Mouse (Mus musculus): ENCODE measurements around the gene Tmem183a. TPM values are rescaled to one million over a fixed set of nuclear protein-coding genes. Genes with fewer than 3 reads are reported as not detected.

Tmem183a gene
- 36.6 and 39.4 TPM in 2 replicates for polyA plus RNA-seq (2012; ENCODE audit: insufficient read depth, insufficient read length, missing spikeins)

GRCm38 (mm10) chr1:134361857-134362212 is at the start of gene Tmem183a:
TSS of gene Tmem183a (minus strand) at chr1:134361979.
- TF ChIP-seq CTCF (IDR thresholded peaks at IDR 0.05; ENCODE audit: low read depth, low read length) (no peak), POLR2A (IDR thresholded peaks at IDR 0.05; ENCODE audit: borderline replicate concordance, low read depth, low read length) (no peak)
- H3K27ac ChIP-seq (ENCODE audit: insufficient read depth, low read depth, low read length): peak within 1 kb of the TSS; percentile 65

DNA sequence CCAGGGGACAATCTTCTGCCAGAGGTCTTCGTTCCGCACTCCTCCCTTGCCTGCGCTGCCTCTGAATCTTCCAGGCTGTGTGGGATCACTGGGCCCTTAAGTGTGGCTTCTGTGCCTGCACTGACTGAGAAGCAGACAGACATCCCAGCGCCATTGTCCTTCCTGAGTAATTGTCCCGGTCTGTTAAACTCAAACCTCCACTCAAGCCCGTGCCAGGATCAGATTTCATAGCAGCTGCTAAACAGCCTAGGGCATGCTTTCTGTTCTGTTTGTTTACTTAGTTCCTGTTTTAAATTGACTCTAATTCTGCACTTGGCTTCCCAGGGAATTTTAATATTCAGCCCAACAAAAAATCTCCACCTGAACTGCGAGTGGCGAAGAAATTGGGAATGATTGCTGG is 46.3 kb upstream of the Tmem183a start:
- Histone ChIP-seq H3K4me1 (ENCODE audit: control insufficient read depth, insufficient read depth, low read length) (peaks cover 19% of the 10 kb centered on the region), H3K4me3 (ENCODE audit: insufficient read depth, low read length) (no peak overlapping the region), H3K27ac (ENCODE audit: insufficient read depth, low read depth, low read length) (no peak overlapping the region)
- no peak for TF ChIP-seq POLR2A (IDR thresholded peaks at IDR 0.05; ENCODE audit: borderline replicate concordance, low read depth, low read length)

More at GRCm38 (mm10) chr1:134361857-134362212, at the start of gene Tmem183a:
- Histone ChIP-seq H3K4me1 (ENCODE audit: control insufficient read depth, insufficient read depth, low read length) (peaks cover 7% of the 10 kb centered on the region), H3K4me3 (ENCODE audit: insufficient read depth, low read length) (peak within 1 kb of the TSS; percentile 98)

- TF ChIP-seq POLR2A (IDR thresholded peaks at IDR 0.05; ENCODE audit: borderline replicate concordance, low read depth, low read length) (no peak), CTCF (IDR thresholded peaks at IDR 0.05; ENCODE audit: low read depth, low read length) (no peak)
- peak overlapping the region; percentile 84 for H3K4me3 ChIP-seq (ENCODE audit: insufficient read depth, low read length)
Observed at GRCm38 (mm10) chr1:134406414-134406771, 44.6 kb upstream of the Tmem183a start.

DNA sequence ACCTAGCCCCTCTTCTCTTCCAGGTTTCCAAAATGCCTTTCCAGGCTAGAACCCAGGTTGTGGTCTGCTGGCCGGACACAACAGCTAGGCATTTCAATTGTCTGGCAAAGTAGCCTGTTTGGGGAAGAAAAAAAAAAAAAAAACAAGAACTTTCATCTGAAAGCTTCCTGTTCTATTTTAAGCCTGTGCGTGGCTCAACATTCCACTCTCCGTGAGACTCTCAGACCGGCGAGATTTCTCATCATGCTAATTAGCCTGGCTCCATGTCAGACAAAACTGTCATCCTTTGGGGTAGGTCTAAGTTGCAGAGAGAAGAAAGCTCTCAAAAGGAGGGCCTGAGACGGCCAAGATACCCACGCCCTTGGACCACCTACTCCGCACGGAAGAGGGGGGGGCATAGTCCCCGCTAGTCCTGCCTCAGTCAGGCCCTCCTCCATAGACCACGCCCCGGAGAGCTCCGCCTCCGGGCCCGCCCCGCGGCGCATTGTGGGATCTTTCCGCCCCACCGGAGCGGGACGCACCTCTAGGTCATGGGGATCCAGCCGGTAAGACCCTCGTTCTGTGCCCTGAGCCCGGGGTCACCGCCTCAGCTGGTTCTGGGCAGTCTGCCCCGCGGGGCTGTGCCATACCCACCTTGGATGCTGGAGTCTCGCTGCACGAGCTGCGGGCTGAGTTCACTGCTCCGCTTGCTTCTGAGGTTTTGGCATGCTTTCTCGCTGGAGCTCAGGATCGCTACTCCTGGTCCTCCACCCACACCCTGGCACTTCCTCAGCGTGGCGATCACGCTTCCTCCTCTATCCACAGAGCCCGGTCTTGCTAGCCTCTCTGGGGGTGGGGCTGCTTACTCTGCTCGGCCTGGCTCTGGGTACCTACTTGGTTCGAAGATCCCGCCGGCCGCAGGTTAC is 44.0 kb upstream of the Tmem183a start, which contains the start of gene Cyb5r1:
Cyb5r1 (plus strand) TSS at position 51 of the 905 bp plus-strand sequence.
- no peak for TF ChIP-seq POLR2A (IDR thresholded peaks at IDR 0.05; ENCODE audit: borderline replicate concordance, low read depth, low read length)
- TF ChIP-seq CTCF (IDR thresholded peaks at IDR 0.05; ENCODE audit: low read depth, low read length): no peak
- Histone ChIP-seq H3K27ac (ENCODE audit: insufficient read depth, low read depth, low read length) (peak within 1 kb of the TSS; percentile 95), H3K4me3 (ENCODE audit: insufficient read depth, low read length) (peak within 1 kb of the TSS; percentile 84), H3K4me1 (ENCODE audit: control insufficient read depth, insufficient read depth, low read length) (peaks cover 15% of the 10 kb centered on the region)

More at GRCm38 (mm10) chr1:134406414-134406771, 44.6 kb upstream of the Tmem183a start:
- H3K4me1 ChIP-seq (ENCODE audit: control insufficient read depth, insufficient read depth, low read length): peaks cover 15% of the 10 kb centered on the region
- H3K27ac ChIP-seq (ENCODE audit: insufficient read depth, low read depth, low read length): peak overlapping the region; percentile 95

DNA sequence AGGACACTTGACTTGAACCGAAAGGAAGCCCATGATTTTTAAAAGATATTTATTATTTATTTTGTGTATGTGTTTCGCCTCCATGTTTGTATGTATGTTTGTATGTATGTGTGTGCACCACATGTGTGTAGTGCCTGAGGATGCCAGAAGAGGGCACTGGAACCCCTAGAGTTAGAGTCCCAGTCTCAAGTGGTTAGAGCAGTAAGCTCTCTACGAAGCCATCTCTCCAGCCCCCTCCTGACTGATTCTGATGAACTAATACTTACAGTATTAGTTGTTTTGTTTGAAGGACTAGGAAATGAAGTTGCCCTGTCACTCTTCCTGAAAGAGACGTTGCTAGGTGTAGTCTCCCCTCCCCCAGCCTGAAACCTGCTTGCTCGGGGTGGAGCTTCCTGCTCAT is 38.0 kb upstream of the Tmem183a start:
- Histone ChIP-seq H3K4me1 (ENCODE audit: control insufficient read depth, insufficient read depth, low read length) (peaks cover 4% of the 10 kb centered on the region; the same call in 1 of the 2 replicates), H3K4me3 (ENCODE audit: insufficient read depth, low read length) (no peak overlapping the region), H3K27ac (ENCODE audit: insufficient read depth, low read depth, low read length) (no peak overlapping the region)
- no peak for TF ChIP-seq CTCF (IDR thresholded peaks at IDR 0.05; ENCODE audit: low read depth, low read length)
- TF ChIP-seq POLR2A (IDR thresholded peaks at IDR 0.05; ENCODE audit: borderline replicate concordance, low read depth, low read length): no peak

DNA sequence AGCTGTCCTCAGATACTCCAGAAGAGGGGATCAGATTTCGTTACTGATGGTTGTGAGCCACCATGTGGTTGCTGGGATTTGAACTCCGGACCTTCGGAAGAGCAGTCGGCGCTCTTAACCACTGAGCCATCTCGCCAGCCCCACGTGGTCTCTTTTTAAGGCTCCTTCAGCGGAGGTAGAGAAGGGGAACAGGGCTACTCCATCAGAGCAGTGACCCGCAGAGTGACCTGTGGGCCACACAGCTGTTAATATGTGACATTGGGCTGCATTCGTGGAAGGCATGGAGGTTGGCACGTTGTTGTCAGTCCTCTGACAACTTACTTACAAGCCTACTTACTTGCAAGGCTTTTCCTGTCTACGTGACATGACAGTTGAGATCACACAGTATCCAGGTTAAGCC is 36.4 kb upstream of the Tmem183a start:
- H3K4me3 ChIP-seq (ENCODE audit: insufficient read depth, low read length): no peak overlapping the region
- no peak overlapping the region for H3K27ac ChIP-seq (ENCODE audit: insufficient read depth, low read depth, low read length)
- TF ChIP-seq POLR2A (IDR thresholded peaks at IDR 0.05; ENCODE audit: borderline replicate concordance, low read depth, low read length) (no peak), CTCF (IDR thresholded peaks at IDR 0.05; ENCODE audit: low read depth, low read length) (no peak)
- H3K4me1 ChIP-seq (ENCODE audit: control insufficient read depth, insufficient read depth, low read length): peaks cover 4% of the 10 kb centered on the region; the same call in 1 of the 2 replicates

GRCm38 (mm10) chr1:134393827-134394226 is 32.0 kb upstream of the Tmem183a start:
- Histone ChIP-seq H3K27ac (ENCODE audit: insufficient read depth, low read depth, low read length) (no peak overlapping the region), H3K4me3 (ENCODE audit: insufficient read depth, low read length) (no peak overlapping the region)
- TF ChIP-seq POLR2A (IDR thresholded peaks at IDR 0.05; ENCODE audit: borderline replicate concordance, low read depth, low read length) (no peak), CTCF (IDR thresholded peaks at IDR 0.05; ENCODE audit: low read depth, low read length) (no peak)

DNA sequence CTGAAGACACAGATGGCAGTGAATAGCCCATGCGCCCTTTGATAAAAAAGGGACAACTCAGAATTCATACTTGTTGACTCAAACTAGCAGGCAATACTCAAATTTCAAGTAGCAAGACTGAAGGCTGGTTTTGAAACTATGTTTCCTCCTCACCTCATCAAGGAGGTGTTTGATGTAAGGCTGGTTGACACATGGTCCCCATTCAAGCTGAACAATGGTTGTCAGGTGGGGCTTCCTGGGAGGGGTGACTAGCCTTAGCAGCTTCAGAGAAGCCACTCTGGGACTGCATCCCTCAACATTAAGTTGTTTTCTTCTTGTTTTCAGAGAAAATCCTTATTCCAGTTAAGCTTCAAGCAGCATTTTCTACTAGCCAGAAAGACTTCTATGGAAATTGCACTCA is 23.9 kb upstream of the Tmem183a start, which contains the start of gene 4933406M09Rik:
4933406M09Rik (plus strand) TSS at position 275 of the 400 bp plus-strand sequence.
- peaks cover 8% of the 10 kb centered on the region for H3K4me1 ChIP-seq (ENCODE audit: control insufficient read depth, insufficient read depth, low read length)
- TF ChIP-seq CTCF (IDR thresholded peaks at IDR 0.05; ENCODE audit: low read depth, low read length) (no peak), POLR2A (IDR thresholded peaks at IDR 0.05; ENCODE audit: borderline replicate concordance, low read depth, low read length) (no peak)
- H3K27ac ChIP-seq (ENCODE audit: insufficient read depth, low read depth, low read length): no peak within 1 kb of the TSS
- no peak within 1 kb of the TSS for H3K4me3 ChIP-seq (ENCODE audit: insufficient read depth, low read length)

More at GRCm38 (mm10) chr1:134393827-134394226, 32.0 kb upstream of the Tmem183a start:
- H3K4me1 ChIP-seq (ENCODE audit: control insufficient read depth, insufficient read depth, low read length): no peaks in the 10 kb centered on the region

DNA sequence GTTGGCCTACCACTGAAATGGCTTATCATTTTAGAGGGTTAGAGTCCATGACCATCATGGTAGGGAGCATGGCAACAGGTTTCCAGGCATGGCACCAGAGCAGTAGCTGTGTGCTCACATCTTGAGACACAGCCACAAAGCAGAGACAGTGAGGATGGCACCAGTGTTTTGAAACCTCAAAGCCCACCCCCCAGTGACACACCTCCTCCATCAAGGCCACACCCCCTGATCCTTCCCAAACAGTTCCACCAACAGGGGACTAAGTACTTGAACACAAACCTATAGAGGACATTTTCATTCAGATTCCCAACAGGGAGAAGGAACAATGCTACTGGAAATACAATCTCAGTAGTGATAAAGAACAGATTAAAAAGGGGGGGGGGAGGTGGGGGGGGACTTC is 23.4 kb upstream of the Tmem183a start:
- Histone ChIP-seq H3K4me3 (ENCODE audit: insufficient read depth, low read length) (no peak overlapping the region), H3K27ac (ENCODE audit: insufficient read depth, low read depth, low read length) (no peak overlapping the region), H3K4me1 (ENCODE audit: control insufficient read depth, insufficient read depth, low read length) (peaks cover 8% of the 10 kb centered on the region)
- TF ChIP-seq CTCF (IDR thresholded peaks at IDR 0.05; ENCODE audit: low read depth, low read length): no peak
- no peak for TF ChIP-seq POLR2A (IDR thresholded peaks at IDR 0.05; ENCODE audit: borderline replicate concordance, low read depth, low read length)

DNA sequence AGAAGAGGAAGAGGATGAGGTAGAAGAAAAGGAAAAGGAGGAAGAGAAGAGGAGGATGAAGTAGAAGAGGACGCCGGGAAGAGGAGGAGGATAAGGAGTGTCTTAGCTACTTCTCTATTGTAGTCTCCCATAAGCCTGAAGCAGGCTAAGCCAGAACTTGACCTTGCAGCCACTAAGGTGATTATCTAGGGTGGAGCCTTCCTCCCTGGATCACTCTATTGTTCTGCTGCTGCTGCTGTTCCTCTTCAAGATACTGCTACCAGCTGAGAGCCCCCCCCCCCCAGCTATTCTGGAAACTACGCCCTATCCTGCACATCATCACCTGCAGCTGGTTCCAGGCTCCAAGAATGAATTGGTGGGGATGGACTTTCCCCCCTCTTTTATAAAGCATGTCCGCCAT is 22.8 kb upstream of the Tmem183a start:
- Histone ChIP-seq H3K27ac (ENCODE audit: insufficient read depth, low read depth, low read length) (no peak overlapping the region), H3K4me3 (ENCODE audit: insufficient read depth, low read length) (no peak overlapping the region), H3K4me1 (ENCODE audit: control insufficient read depth, insufficient read depth, low read length) (peaks cover 8% of the 10 kb centered on the region)
- TF ChIP-seq CTCF (IDR thresholded peaks at IDR 0.05; ENCODE audit: low read depth, low read length): no peak
- no peak for TF ChIP-seq POLR2A (IDR thresholded peaks at IDR 0.05; ENCODE audit: borderline replicate concordance, low read depth, low read length)
